Mouse (Mus musculus) kidney, embryonic 14.5 days (tissue): ENCODE measurements around the gene Gm11232. TPM values are rescaled to one million over a fixed set of nuclear protein-coding genes. Genes with fewer than 3 reads are reported as not detected.

ENCODE experiments used
- ATAC-seq: fragments of 200-750 bp; cut with Nextera tagmentation; 2 replicates; pipeline ENCODE4 v1.8.0; 2017; ENCODE audit warnings: moderate number of reproducible peaks, mild to moderate bottlenecking, moderate TSS enrichment, moderate library complexity; ENCODE audit not compliant: low FRiP score, low TSS enrichment
- H3K27ac ChIP-seq: fragments of 300-500 bp; sonication (generic); 2 replicates; pipeline ENCODE4 v1.5.1; 2014; ENCODE audit warnings: low read depth, mild to moderate bottlenecking, low read length, moderate library complexity, mixed read lengths
- H3K27me3 ChIP-seq: fragments of 300-500 bp; sonication (generic); 2 replicates; pipeline ENCODE4 v1.6.1; 2014; ENCODE audit warnings: mild to moderate bottlenecking, low read length; ENCODE audit not compliant: control insufficient read depth, insufficient read depth
- H3K36me3 ChIP-seq: fragments of 300-500 bp; sonication (generic); 2 replicates; pipeline ENCODE4 v1.6.1; 2014; ENCODE audit warnings: low read length, mixed read lengths; ENCODE audit not compliant: control insufficient read depth, insufficient read depth
- H3K4me1 ChIP-seq: fragments of 300-500 bp; sonication (generic); 2 replicates; pipeline ENCODE4 v1.6.1; 2014; ENCODE audit warnings: low read length, mixed read lengths; ENCODE audit not compliant: control insufficient read depth, insufficient read depth
- H3K4me2 ChIP-seq: fragments of 300-500 bp; sonication (generic); replicated peaks from 2 replicates; pipeline ENCODE4 v1.6.1; 2014; ENCODE audit warnings: low read depth, mild to moderate bottlenecking, low read length
- H3K4me3 ChIP-seq: fragments of 300-500 bp; sonication (generic); 2 replicates; pipeline ENCODE4 v1.5.1; 2014; ENCODE audit warnings: mild to moderate bottlenecking, low read length
- H3K9ac ChIP-seq: fragments of 300-500 bp; sonication (generic); 2 replicates; pipeline ENCODE4 v1.6.1; 2014; ENCODE audit warnings: low read depth, mild to moderate bottlenecking, low read length, moderate library complexity
- H3K9me3 ChIP-seq: fragments of 300-500 bp; sonication (generic); 2 replicates; pipeline ENCODE4 v1.6.1; 2016; ENCODE audit warnings: low read length; ENCODE audit not compliant: control insufficient read depth
- WGBS: fragments of 180-500 bp; shearing (Covaris S2); extraction: QIAGEN DNeasy Blood & Tissue Kit; methylation state at CpG from one replicate; pipeline ENCODE4 v1.1.7; 2014; 5-methylcytosine and 5-hydroxymethylcytosine counted together
- polyA plus RNA-seq: library from polyadenylated mRNA; unstranded; fragments of >200 nt; fragmentation: Nextera tagmentation; extraction: Ambion mirVana; gene quantifications from 2 replicates; pipeline ENCODE4 v1.2.1, GENCODE M21; 2014

The Gm11232 gene
- polyA plus RNA-seq = 2.4 and 2.7 TPM in 2 replicates

DNA sequence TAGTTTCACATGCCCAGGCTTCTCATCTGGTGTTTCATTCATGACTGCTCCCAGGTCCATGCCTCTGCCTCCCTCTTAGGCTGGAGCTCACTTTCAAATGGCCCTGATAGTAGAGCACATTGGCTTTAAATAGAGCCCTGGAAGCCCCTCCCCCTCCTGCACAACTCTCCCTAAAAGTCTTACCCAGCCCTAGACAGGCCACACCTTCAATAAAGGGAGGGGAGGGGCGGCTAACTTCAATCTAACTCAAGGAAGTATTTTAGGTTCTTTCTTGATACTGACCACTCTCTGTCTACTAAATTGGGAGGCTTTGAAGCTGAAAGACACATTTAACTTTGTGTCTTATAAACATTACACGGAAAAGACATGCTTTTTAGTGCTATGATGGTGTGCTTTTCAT lies at the start of gene Gm11232:
TSS of gene Gm11232 (minus strand) at position 101 of the 400 bp plus-strand sequence.
- H3K9me3 ChIP-seq = no peaks in the 10 kb centered on the region
- no peak within 1 kb of the TSS for H3K4me2 ChIP-seq
- no peaks in the 10 kb centered on the region for H3K27me3 ChIP-seq
- ATAC-seq = no peak
- H3K4me1 ChIP-seq = no peaks in the 10 kb centered on the region
- no peak within 1 kb of the TSS for H3K9ac ChIP-seq
- 77% methylated on average over 2 of the region's 2 CpGs for WGBS
- peak within 1 kb of the TSS; percentile 44; the same call in 1 of the 2 replicates for H3K27ac ChIP-seq
- H3K36me3 ChIP-seq = no peaks in the 10 kb centered on the region
- H3K4me3 ChIP-seq = no peak within 1 kb of the TSS

DNA sequence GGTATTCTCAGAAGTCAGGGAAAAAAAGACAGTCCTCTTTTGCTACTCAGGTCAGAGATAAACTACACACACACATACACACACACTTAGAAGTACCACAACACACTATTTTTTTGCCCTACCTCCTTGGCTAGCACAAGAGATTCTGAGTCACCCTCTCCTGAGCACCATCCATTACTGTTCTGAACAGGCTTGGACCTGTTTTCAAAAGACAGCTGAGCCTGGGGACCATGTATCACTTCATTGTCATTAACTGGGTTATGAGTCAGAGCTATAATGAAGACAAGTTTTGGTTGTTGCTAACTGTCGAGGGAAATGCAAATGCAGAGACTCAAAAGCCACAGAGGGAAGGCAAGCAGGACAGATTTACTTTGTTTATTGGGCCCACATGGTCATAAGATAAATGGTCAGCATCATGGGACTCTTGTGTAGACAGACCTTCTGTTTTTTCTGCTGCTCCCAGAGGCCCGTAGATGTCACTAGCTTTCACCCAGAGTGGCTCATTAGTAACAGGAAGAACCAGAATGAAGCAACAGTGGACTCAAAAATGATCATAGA lies 48.3 kb upstream of the Gm11232 start:
- no peak overlapping the region for H3K4me3 ChIP-seq
- WGBS = 57% methylated on average over 2 of the region's 2 CpGs
- no peak overlapping the region for H3K4me2 ChIP-seq
- no peaks in the 10 kb centered on the region for H3K27me3 ChIP-seq
- no peak overlapping the region for H3K27ac ChIP-seq
- H3K9me3 ChIP-seq = no peaks in the 10 kb centered on the region
- H3K9ac ChIP-seq = no peak overlapping the region
- H3K36me3 ChIP-seq = no peaks in the 10 kb centered on the region
- H3K4me1 ChIP-seq = no peaks in the 10 kb centered on the region
- no peak for ATAC-seq

DNA sequence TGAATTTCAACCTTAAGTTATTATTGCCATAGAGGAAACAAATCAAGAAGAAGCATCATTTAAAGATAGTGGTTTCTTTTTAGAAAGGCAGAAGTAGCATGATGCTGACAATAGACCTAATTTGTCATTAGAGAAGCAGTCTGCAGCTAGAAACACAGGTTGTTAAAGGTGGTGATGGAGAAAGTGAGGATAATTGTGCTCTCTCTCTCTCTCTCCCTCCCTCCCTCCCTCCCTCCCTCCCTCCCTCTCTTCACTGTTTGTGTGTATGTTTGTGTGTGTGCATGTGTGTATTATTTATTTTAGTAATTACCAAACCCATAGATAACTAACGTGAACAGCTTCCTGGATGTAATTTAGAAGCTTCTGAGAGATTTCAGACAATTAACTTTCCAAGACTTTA lies 7.8 kb upstream of the Gm11232 start:
- Histone ChIP-seq H3K9ac (no peak overlapping the region), H3K4me3 (no peak overlapping the region), H3K27ac (no peak overlapping the region), H3K4me2 (no peak overlapping the region), H3K36me3 (no peaks in the 10 kb centered on the region), H3K9me3 (no peaks in the 10 kb centered on the region), H3K27me3 (no peaks in the 10 kb centered on the region), H3K4me1 (no peaks in the 10 kb centered on the region)
- 72% methylated on average over 1 of the region's 1 CpGs for WGBS
- ATAC-seq = no peak

DNA sequence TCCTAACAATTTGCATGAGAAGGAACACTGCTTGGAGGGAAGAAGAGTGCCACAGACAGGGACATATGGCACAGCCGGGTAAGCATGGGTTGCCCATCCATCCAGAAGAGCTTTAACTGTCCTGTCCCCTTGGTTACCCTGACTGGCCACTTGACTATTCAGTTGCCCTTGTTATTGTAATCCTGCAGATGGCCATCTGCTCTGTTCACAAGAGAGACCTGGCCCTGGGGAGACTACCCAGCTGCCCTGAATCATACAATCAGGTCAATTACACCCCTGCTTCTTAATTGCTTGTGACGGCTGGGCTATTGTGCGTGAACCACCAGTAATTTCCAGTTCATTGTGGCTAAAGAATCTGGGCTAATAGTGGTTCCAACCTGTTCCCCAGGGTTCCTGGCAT lies 7.3 kb upstream of the Gm11232 start:
- H3K36me3 ChIP-seq = no peaks in the 10 kb centered on the region
- ATAC-seq = no peak
- no peak overlapping the region for H3K4me2 ChIP-seq
- WGBS = 28% methylated on average over 3 of the region's 3 CpGs
- H3K4me1 ChIP-seq = no peaks in the 10 kb centered on the region
- H3K27ac ChIP-seq = no peak overlapping the region
- no peak overlapping the region for H3K9ac ChIP-seq
- no peaks in the 10 kb centered on the region for H3K27me3 ChIP-seq
- no peaks in the 10 kb centered on the region for H3K9me3 ChIP-seq
- no peak overlapping the region for H3K4me3 ChIP-seq

DNA sequence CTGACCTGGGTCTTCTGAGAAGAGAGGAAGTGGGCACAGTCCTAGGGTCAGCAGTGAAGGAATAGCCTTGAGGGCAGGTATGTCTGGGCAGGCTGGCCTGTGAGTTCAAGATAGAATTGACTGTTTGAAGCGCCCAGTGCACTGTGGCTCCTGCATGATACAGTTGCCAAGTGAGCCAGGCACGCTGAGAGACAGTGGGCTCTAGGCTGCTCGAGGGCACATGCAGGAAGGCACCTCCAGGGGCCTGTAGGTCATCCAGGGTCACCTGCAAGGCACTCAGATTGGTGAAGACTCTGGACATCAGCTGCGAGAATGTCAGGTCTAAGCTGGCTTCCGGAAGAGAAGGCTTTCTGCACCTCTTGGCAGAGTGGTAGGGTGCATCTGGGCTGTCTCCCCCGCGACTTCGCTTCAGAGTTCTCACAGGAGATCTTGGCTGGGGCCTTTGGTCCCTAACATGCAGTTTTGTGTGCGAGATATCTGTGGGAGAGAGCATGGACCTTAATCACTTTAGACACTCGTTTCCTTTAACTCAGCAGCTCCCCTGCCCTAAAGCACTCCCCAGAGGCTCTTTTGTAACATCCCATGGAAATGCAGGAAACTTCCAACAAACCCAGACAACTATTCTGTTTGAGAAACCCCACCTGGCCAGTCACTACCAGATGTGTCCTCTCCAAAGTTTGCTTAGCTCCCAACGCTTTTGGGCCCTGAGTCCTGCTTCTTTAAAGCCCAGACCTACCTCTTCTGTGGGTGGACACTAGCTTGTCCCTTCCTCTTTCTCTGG lies 1.1 kb downstream of the Gm11232 start:
- Histone ChIP-seq H3K27ac (peak overlapping the region; percentile 44; the same call in 1 of the 2 replicates), H3K27me3 (no peaks in the 10 kb centered on the region), H3K36me3 (no peaks in the 10 kb centered on the region), H3K9me3 (no peaks in the 10 kb centered on the region), H3K9ac (no peak overlapping the region), H3K4me1 (no peaks in the 10 kb centered on the region), H3K4me2 (no peak overlapping the region), H3K4me3 (no peak overlapping the region)
- 43% methylated on average over 11 of the region's 11 CpGs for WGBS
- ATAC-seq = peak; percentile 77; the same call in 1 of the 2 replicates

DNA sequence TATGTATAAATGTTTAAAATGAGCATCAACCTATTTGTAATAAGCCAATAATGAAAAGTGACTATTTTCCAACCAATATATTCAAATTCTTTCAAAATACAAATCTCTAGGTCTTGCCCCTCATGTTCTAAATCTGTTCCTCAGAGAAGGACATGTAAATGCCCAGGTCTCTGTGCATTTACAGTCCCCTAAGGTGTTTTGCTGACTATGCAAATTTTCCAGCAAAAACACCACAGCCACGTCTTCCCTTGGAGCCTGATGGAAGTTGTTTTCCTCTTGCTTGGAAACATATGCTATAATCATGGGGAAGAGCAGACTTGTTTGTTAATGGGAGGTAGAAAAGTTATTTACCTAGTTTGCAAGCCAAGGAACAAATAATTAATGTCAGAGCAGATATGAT lies 12.0 kb downstream of the Gm11232 start:
- H3K36me3 ChIP-seq = no peaks in the 10 kb centered on the region
- H3K27me3 ChIP-seq = no peaks in the 10 kb centered on the region
- no peak overlapping the region for H3K4me3 ChIP-seq
- H3K4me1 ChIP-seq = no peaks in the 10 kb centered on the region
- H3K4me2 ChIP-seq = no peak overlapping the region
- no peaks in the 10 kb centered on the region for H3K9me3 ChIP-seq
- WGBS = 66% methylated on average over 1 of the region's 1 CpGs
- ATAC-seq = no peak
- H3K9ac ChIP-seq = no peak overlapping the region
- H3K27ac ChIP-seq = no peak overlapping the region

DNA sequence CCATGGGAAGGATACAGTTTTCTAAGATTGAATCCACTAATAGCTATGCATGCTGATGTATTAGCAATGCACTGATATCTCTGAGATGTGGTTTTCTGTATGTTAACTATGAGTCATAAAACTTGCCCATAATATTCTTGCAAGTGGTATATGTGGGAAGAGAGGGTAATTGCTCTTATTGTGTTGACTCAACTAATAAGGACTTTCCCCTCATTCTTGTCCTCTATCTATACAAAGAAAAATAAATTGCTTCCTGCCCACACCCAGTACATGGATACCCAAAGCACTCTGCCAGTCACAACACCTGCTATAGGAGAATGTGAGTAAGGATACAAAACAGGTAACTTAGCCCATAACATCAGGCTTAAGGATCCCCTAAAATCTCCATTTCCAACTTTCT lies 21.2 kb downstream of the Gm11232 start:
- Histone ChIP-seq H3K4me2 (no peak overlapping the region), H3K9me3 (no peaks in the 10 kb centered on the region)
- no peak for ATAC-seq

DNA sequence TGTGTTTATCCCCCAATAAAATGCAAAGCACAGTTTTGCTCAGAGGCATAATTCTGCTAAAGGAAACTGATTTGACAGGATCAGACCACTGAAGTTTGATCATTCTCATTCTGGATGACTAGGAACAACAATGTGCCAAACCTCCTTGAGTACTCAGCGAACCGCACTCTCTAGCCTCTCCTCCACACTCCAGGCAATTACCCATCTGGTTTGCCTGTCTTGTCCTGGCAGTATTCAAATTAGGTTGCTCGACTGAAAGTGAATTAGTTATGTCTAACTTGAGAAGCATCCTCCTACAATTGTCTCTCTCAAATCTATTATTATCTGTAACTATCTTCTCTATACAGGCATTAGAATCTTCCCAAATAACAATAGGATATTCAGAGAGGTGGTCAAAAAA lies 22.5 kb downstream of the Gm11232 start:
- Histone ChIP-seq H3K27me3 (no peaks in the 10 kb centered on the region), H3K4me3 (no peak overlapping the region), H3K36me3 (no peaks in the 10 kb centered on the region), H3K9ac (no peak overlapping the region), H3K27ac (no peak overlapping the region), H3K9me3 (no peaks in the 10 kb centered on the region), H3K4me2 (no peak overlapping the region), H3K4me1 (no peaks in the 10 kb centered on the region)
- 69% methylated on average over 3 of the region's 3 CpGs for WGBS
- ATAC-seq = no peak

More for the DNA sequence above, 21.2 kb downstream of the Gm11232 start:
- Histone ChIP-seq H3K9ac (no peak overlapping the region), H3K27me3 (no peaks in the 10 kb centered on the region), H3K36me3 (no peaks in the 10 kb centered on the region), H3K27ac (no peak overlapping the region), H3K4me3 (no peak overlapping the region), H3K4me1 (no peaks in the 10 kb centered on the region)

DNA sequence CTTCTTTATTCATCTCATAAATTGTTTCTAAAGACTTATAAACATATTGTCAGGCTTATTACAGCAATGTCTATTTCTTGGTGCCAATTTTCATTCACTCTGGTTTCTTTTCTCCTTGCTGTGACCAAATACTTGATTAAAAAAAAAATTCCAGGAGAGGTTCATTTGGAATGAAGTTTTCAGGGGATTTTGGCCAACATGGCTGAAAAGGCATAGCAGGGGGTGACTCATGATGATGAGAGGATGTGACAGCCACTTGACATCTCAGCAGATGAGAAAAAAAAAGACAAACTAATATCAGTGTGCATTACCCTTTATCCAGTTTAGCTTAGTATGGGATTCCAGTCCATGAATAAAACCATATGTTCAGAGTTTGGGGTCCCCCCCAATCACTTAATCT lies 28.4 kb downstream of the Gm11232 start:
- H3K27ac ChIP-seq = no peak overlapping the region
- H3K9me3 ChIP-seq = no peaks in the 10 kb centered on the region; the same call in 1 of the 2 replicates
- no peaks in the 10 kb centered on the region for H3K27me3 ChIP-seq
- no peak overlapping the region for H3K4me3 ChIP-seq
- no peak overlapping the region for H3K9ac ChIP-seq
- no peak for ATAC-seq
- no peak overlapping the region for H3K4me2 ChIP-seq
- no peaks in the 10 kb centered on the region for H3K36me3 ChIP-seq
- no peaks in the 10 kb centered on the region for H3K4me1 ChIP-seq
